Mouse (Mus musculus) T-helper 2 cell (primary cell): ENCODE measurements around the gene Ythdc1.
"Not testable (repeated sequence)": the region's sequence is repeated elsewhere in the genome, so short reads cannot be mapped to it uniquely, and the experiment has no call there.

Experiments
- in situ Hi-C: fragments of 300-600 bp; cut with MboI, MseI; formaldehyde crosslinking; loops from one replicate; pipeline ENCODE4 v1.15.1; 2025; ENCODE audit warnings: high pct_unique_total_duplicates

Ythdc1 gene

GRCm38 (mm10) chr5:86803962-86804940 is at the start of gene Ythdc1:
Gene Ythdc1 (plus strand): TSS chr5:86804221.
- in situ Hi-C loops: loop anchor here (25.0 kb wide), 1 partner anchor 742 kb away; the partner anchor contains the start of genes Cenpc1 and Stap1

DNA sequence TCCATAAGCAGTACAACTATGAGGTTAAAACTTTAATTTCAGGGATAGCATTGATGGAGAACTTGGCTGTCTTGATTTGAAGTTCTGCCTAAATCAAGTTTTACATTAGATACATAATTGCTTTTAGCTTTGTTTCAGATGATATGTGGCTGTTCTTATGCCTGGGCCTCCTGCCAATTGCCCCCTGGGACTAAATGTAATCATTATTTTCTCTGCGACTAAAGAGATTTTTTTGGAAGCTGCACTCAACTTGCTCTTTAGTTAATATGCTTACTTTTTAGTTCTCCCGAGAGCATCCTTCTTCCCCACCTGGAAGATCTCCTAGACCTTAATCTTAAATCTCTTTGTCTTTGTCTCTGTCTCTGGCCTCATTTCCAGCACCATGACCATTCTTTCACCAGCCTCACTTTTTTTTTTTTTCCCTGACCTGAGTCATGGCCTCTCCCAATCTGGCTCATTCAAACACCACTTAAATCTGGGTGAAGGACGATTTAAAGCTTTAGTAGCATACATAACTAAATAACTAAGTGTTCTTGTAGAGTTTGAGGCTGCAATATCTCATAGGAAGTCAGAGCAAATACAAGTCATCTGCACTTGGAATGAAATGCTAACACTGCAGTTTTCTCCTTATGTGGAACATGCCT is 34.9 kb upstream of the Ythdc1 start:
- in situ Hi-C loops: no loop called here

- in situ Hi-C loops: no loop called here
Measured at GRCm38 (mm10) chr5:86771010-86771409, 33.0 kb upstream of the Ythdc1 start.

- in situ Hi-C loops: no loop called here
Measured at GRCm38 (mm10) chr5:86776941-86777340, 27.1 kb upstream of the Ythdc1 start.

GRCm38 (mm10) chr5:86778471-86778870 is 25.6 kb upstream of the Ythdc1 start:
- in situ Hi-C loops: no loop called here

DNA sequence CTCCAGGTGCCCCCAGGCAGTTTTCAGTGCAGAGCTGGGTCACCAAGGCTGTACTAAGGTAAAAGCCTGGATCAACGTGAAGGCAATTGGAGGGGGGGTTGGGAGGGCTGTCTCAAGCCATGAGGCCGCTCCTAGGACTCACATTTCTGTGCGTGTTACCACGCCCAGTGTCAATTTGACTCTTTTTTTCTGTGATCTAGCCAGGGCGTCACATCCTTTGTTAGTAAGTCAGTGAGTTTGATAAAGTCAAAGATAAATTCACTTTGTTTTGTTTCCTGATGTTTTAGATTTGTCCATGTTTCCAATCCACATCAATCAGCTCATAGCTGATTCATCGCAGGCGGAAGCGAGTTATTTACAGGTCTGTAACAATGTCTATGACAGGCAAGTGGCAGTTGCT is 21.0 kb upstream of the Ythdc1 start:
- in situ Hi-C loops: no loop called here

- in situ Hi-C loops: no loop called here
Measured at GRCm38 (mm10) chr5:86784205-86784604, 19.8 kb upstream of the Ythdc1 start.

- in situ Hi-C loops: no loop called here
Measured at GRCm38 (mm10) chr5:86786798-86787197, 17.2 kb upstream of the Ythdc1 start.

DNA sequence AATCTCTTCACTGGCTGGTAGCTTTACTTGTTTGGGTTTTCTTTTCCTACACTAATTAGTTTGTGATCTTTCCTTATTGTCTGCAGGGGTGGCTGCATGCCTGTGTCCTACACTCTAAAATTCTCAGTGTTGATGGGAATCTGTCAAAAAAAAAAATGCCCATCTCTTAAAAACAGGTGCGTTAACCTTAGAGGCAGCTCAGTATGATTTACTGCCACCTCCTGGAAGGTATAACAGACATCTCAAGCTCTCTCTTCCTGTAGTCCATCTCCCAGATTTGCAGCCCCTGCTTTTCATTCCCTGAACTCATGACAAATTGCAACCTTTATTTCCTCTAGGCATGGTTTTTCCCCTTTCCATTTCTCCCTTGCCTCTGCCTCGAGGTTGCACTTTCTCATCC is 14.1 kb upstream of the Ythdc1 start:
- in situ Hi-C loops: no loop called here

DNA sequence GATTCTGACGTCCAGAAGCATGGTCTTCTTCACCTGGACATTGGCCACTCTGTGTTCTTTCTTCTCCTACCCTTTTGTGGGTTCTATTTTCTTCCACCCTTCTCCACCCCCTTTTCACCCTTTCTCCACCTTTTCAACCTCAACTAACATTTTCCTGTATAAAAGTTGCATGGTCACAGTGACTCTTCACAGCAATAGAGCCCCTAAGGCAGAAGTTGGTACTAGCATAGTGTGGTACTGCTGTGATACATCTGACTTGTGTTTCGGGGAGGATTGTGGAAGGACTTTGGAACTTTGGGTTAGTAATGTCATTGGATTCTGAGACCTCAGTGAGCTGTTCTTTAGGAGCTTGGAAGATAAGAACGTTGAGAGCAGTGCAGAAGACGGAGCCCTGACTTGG is 11.8 kb upstream of the Ythdc1 start:
- in situ Hi-C loops: no loop called here

- in situ Hi-C loops: no loop called here
Measured at GRCm38 (mm10) chr5:86792807-86793206, 11.2 kb upstream of the Ythdc1 start.

DNA sequence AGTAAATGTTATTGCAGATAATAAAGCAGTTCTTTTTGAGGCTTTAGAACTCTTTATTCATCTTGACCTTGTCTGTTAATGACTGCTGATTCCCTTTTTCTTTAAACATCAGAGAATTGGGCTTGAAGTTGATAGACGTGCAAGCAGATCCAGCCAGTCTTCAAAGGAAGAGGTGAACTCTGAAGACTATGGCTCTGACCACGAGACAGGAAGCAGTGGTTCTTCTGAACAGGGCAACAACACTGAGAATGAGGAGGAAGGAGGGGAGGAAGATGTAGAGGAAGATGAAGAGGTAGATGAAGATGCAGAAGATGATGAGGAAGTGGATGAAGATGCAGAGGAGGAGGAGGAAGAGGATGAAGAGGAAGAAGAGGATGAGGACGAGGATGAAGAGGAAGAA is 12.8 kb downstream of the Ythdc1 start:
- in situ Hi-C loops: loop anchor here (10.0 to 25.0 kb wide), 2 partner anchors 754 to 1738 kb away; partner anchors contain the start of genes Cenpc1, Stap1 and Utp3

GRCm38 (mm10) chr5:86836378-86836777 is 32.4 kb downstream of the Ythdc1 start:
- in situ Hi-C loops: not testable (repeated sequence)

DNA sequence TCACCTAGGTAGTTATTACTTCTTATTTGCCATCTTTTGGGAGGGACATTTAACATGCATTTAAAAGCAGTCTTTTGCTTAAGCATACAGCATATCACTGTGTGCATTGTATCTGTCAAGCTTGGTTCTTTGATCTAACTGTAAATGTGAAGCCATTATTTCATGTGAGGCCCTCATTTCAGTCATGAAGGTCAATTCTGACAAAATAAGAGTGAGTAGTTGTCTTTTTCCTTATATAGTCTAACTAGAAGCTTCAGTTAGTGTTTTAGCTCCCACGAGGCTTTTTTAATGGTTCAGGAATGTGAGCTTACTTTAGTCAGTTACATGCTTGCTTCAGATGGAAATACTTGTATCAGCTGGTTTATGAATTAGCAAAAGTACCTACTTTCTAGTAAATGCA is 34.1 kb downstream of the Ythdc1 start:
- in situ Hi-C loops: no loop called here

- in situ Hi-C loops: no loop called here
Measured at GRCm38 (mm10) chr5:86839472-86839871, 35.5 kb downstream of the Ythdc1 start.

GRCm38 (mm10) chr5:86840207-86840606 is 36.2 kb downstream of the Ythdc1 start:
- in situ Hi-C loops: no loop called here

GRCm38 (mm10) chr5:86841261-86841660 is 37.2 kb downstream of the Ythdc1 start:
- in situ Hi-C loops: not testable (repeated sequence)

DNA sequence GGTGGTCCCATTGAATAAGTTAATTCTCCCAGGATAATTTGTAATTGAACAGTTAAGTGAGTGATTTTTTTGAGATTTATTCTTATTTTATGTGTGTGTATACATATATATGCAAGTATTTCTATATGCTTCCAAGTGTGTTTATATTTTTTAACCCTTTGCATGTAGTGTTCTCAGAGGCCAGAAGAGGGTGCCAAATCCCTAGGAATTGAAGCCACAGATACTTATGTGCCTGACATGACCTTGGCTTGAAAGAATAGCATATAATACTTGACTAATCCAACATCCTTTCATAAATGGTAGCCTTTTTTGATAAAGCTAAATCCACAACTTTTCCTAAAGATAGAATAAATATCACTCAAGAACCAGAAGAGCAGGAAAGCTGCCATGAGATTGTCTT is 46.1 kb downstream of the Ythdc1 start:
- in situ Hi-C loops: loop anchor here (10.0 to 25.0 kb wide), 2 partner anchors 705 to 1512 kb away; no protein-coding TSS in a partner anchor

- in situ Hi-C loops: loop anchor here (10.0 to 25.0 kb wide), 2 partner anchors 703 to 1511 kb away; no protein-coding TSS in a partner anchor
Measured at GRCm38 (mm10) chr5:86851658-86852057, 47.6 kb downstream of the Ythdc1 start.

- in situ Hi-C loops: loop anchor here (10.0 to 25.0 kb wide), 2 partner anchors 698 to 1506 kb away; no protein-coding TSS in a partner anchor
Measured at GRCm38 (mm10) chr5:86856505-86856904, 52.5 kb downstream of the Ythdc1 start.

- in situ Hi-C loops: loop anchor here (10.0 to 25.0 kb wide), 2 partner anchors 697 to 1505 kb away; no protein-coding TSS in a partner anchor
Measured at GRCm38 (mm10) chr5:86857682-86858081, 53.7 kb downstream of the Ythdc1 start.

DNA sequence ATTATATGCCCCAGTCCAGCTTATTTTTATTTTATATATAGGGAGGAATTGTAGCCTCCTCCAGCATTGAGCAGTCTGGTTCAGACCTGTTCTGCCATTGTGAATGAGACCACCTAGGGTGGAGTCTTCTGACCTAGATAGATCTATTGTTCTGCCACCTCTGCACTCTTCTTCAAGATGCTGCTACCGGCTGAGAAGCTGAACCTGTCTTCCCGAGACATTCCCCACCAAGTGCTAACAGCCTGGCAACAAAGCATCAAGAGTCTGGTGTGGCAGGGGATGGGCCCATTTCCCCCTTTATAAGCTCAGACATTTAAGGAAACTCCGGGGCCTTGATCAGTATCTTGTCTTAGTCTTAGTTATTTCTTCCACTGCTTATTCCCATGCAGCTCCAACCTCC is 54.3 kb downstream of the Ythdc1 start:
- in situ Hi-C loops: loop anchor here (10.0 to 25.0 kb wide), 2 partner anchors 696 to 1504 kb away; no protein-coding TSS in a partner anchor
